In the genomic region with DNA sequence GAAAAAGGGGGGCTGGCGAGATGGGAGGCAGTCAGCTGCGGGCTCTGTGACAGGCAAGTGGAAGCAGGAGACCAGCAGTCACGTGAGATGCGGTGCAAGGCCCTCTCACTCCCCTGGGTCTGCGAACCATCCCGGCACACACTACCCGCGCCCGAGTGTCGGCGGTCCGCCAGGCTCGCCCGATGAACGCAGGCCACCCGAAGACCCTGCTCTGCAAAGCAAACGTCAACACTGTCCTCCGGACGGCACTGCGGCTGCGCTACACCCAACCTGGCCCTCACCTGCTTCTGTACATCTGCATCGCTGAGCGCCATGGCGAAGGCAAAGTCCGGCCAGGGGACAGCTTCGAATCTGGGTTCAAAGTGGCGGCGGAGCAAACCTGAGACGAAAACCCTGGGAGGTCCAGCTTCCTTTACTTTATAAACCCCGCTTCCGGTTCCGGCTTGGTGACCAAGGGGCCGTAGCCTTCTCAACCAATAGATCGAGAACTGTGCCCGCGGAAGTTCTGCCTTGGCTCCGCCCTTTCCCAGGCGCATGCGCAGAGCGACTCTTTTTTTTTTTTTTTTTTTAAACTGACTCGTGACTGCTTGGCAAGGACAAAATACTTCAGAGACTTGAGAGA, we compare ENCODE assay signal across 8 mouse cellular contexts. TPM values are rescaled to one million over a fixed set of nuclear protein-coding genes. Genes with fewer than 3 reads are reported as not detected.
DNase-seq lines count a peak whose midpoint lies in the region; ATAC-seq lines count a peak whose summit lies in the region.

A gene (minus strand): TSS at position 487 of the 622 bp plus-strand sequence.

- peak within 1 kb of the TSS; percentile 72 for H3K4me2 ChIP-seq in forebrain, embryonic 11.5 days (ENCODE audit: low read depth, low read length, severe bottlenecking)
- peak within 1 kb of the TSS; percentile 75 for H3K4me2 ChIP-seq in heart, embryonic 16.5 days (ENCODE audit: low read depth, low read length)
- H3K4me2 ChIP-seq in liver, embryonic 15.5 days = peak within 1 kb of the TSS; percentile 74
- peak within 1 kb of the TSS; percentile 64 for H3K4me2 ChIP-seq in neural tube, embryonic 12.5 days (replicated peaks)

- H3K9me3 ChIP-seq in forebrain, embryonic 11.5 days (ENCODE audit: control insufficient read depth, low read length) = no peaks in the 10 kb centered on the region
- no peaks in the 10 kb centered on the region for H3K9me3 ChIP-seq in heart, embryonic 16.5 days (replicated peaks; ENCODE audit: control insufficient read depth, low read length)
- H3K9me3 ChIP-seq in liver, embryonic 15.5 days (replicated peaks) = 0 out of 2 replicates have a peak, but pooled peaks cover 4% of the 10 kb centered on the region
- no peaks in the 10 kb centered on the region for H3K9me3 ChIP-seq in neural tube, embryonic 12.5 days

- no peaks in the 10 kb centered on the region for H3K27me3 ChIP-seq in forebrain, embryonic 11.5 days (ENCODE audit: control insufficient read depth, insufficient read depth, low read length)
- no peaks in the 10 kb centered on the region for H3K27me3 ChIP-seq in heart, embryonic 16.5 days (ENCODE audit: control insufficient read depth, insufficient read depth, low read length)
- H3K27me3 ChIP-seq in liver, embryonic 15.5 days = no peaks in the 10 kb centered on the region
- H3K27me3 ChIP-seq in neural tube, embryonic 12.5 days (replicated peaks) = no peaks in the 10 kb centered on the region

- H3K4me1 ChIP-seq in forebrain, embryonic 11.5 days (replicated peaks; ENCODE audit: control insufficient read depth, insufficient read depth, low read length) = peaks cover 4% of the 10 kb centered on the region; the same call in 1 of the 2 replicates
- peaks cover 16% of the 10 kb centered on the region for H3K4me1 ChIP-seq in heart, embryonic 16.5 days (ENCODE audit: control insufficient read depth, insufficient read depth, low read length)
- H3K4me1 ChIP-seq in liver, embryonic 15.5 days (replicated peaks) = peaks cover 33% of the 10 kb centered on the region
- H3K4me1 ChIP-seq in neural tube, embryonic 12.5 days = peaks cover 17% of the 10 kb centered on the region

- peak within 1 kb of the TSS; percentile 91 for H3K4me3 ChIP-seq in forebrain, embryonic 11.5 days (ENCODE audit: low read depth, low read length)
- peak within 1 kb of the TSS; percentile 72 for H3K4me3 ChIP-seq in heart, embryonic 16.5 days (ENCODE audit: low read length)
- H3K4me3 ChIP-seq in liver, embryonic 15.5 days (replicated peaks) = peak within 1 kb of the TSS; percentile 100
- peak within 1 kb of the TSS; percentile 88 for H3K4me3 ChIP-seq in neural tube, embryonic 12.5 days

- H3K9ac ChIP-seq in forebrain, embryonic 11.5 days (ENCODE audit: low read length) = peak within 1 kb of the TSS; percentile 82
- peak within 1 kb of the TSS; percentile 79 for H3K9ac ChIP-seq in heart, embryonic 16.5 days (ENCODE audit: low read length)
- peak within 1 kb of the TSS; percentile 93 for H3K9ac ChIP-seq in liver, embryonic 15.5 days
- H3K9ac ChIP-seq in neural tube, embryonic 12.5 days = peak within 1 kb of the TSS; percentile 65

- DNase-seq in CD8-positive naive resting alpha-beta T cell, adult 2 months (ENCODE audit: low read depth in 2 of 2, low spot score in 2 of 2) = peak; percentile 89 to 90
- DNase-seq in c-Kit-positive CD71-negative TER-119-negative erythroid progenitor cells, embryonic 14.5 days (ENCODE audit: low read depth) = peak; percentile 94
- peak; percentile 93 for DNase-seq in forebrain, embryonic 11.5 days (ENCODE audit: low spot score)
- DNase-seq in kidney, postnatal 36 days = peak; percentile 94 to 97
- peak; percentile 96 for DNase-seq in telencephalon, adult 2 months (ENCODE audit: low read depth, low spot score)

- ATAC-seq in forebrain, embryonic 11.5 days (replicated peaks; ENCODE audit: low FRiP score) = peak; percentile 95
- ATAC-seq in heart, embryonic 16.5 days (replicated peaks; ENCODE audit: extremely low read depth, insufficient read depth, low FRiP score) = peak; percentile 96
- ATAC-seq in liver, embryonic 15.5 days (ENCODE audit: insufficient read depth) = peak; percentile 91
- peak; percentile 95 for ATAC-seq in neural tube, embryonic 12.5 days (ENCODE audit: low FRiP score, low read depth)

- peak within 1 kb of the TSS; percentile 70 for H3K27ac ChIP-seq in forebrain, embryonic 11.5 days (ENCODE audit: low read depth, low read length)
- peak within 1 kb of the TSS; percentile 87 for H3K27ac ChIP-seq in heart, embryonic 16.5 days (ENCODE audit: low read length)
- peak within 1 kb of the TSS; percentile 98 for H3K27ac ChIP-seq in liver, embryonic 15.5 days (replicated peaks)
- H3K27ac ChIP-seq in neural tube, embryonic 12.5 days = peak within 1 kb of the TSS; percentile 72

- H3K36me3 ChIP-seq in forebrain, embryonic 11.5 days (ENCODE audit: control insufficient read depth, insufficient read depth, low read length) = peaks cover 10% of the 10 kb centered on the region
- H3K36me3 ChIP-seq in heart, embryonic 16.5 days (ENCODE audit: control insufficient read depth, insufficient read depth) = peaks cover 13% of the 10 kb centered on the region
- peaks cover 29% of the 10 kb centered on the region for H3K36me3 ChIP-seq in liver, embryonic 15.5 days (replicated peaks)
- H3K36me3 ChIP-seq in neural tube, embryonic 12.5 days = peaks cover 19% of the 10 kb centered on the region

- WGBS in forebrain, embryonic 11.5 days = under 1% methylated on average over 41 of the region's 41 CpGs
- WGBS in heart, embryonic 16.5 days = under 1% methylated on average over 41 of the region's 41 CpGs
- 2% methylated on average over 41 of the region's 41 CpGs for WGBS in liver, embryonic 15.5 days (ENCODE audit: insufficient replicate concordance)
- WGBS in neural tube, embryonic 12.5 days = under 1% methylated on average over 41 of the region's 41 CpGs

RNA-seq across cellular contexts. Expression of the gene that starts here (rescaled TPM):
- 129 TPM in 2 replicates for polyA plus RNA-seq in forebrain, embryonic 11.5 days (2014; fragmentation: Nextera tagmentation; extraction: Ambion mirVana)
- 138 and 146 TPM in 2 replicates for polyA plus RNA-seq in heart, embryonic 16.5 days (2015; fragmentation: Nextera tagmentation; extraction: Ambion mirVana)
- polyA plus RNA-seq in liver, embryonic 15.5 days (2015; fragmentation: Nextera tagmentation; extraction: Ambion mirVana) = 155 and 157 TPM in 2 replicates
- 212 and 225 TPM in 2 replicates for polyA plus RNA-seq in neural tube, embryonic 12.5 days (2016; fragmentation: Nextera tagmentation; extraction: Ambion mirVana)

Comparison
In these comparisons a context has a peak if more than half of its experiments do, and no peak if none do; other contexts are left out.
1. Peak in every context shown above with its lines: DNase-seq, ATAC-seq, H3K4me3 ChIP-seq and H3K27ac ChIP-seq.